Mouse (Mus musculus) forebrain, embryonic 11.5 days (tissue): ENCODE results near the gene Htr3b. TPM values are rescaled to one million over a fixed set of nuclear protein-coding genes. Genes with fewer than 3 reads are reported as not detected.

Experiments
- ATAC-seq: fragments of 200-750 bp; cut with Nextera tagmentation; replicated peaks from 2 replicates; pipeline ENCODE4 v1.8.0; 2017; ENCODE audit warnings: moderate TSS enrichment; ENCODE audit not compliant: low FRiP score
- DNase-seq: peaks from one replicate; pipeline ENCODE4 v3.0.0-alpha.2; 2017; ENCODE audit warnings: low spot score
- H3K27ac ChIP-seq: fragments of 300-500 bp; sonication (generic); 2 replicates; pipeline ENCODE4 v1.5.1; 2014; ENCODE audit warnings: low read depth, low read length
- H3K27me3 ChIP-seq: fragments of 300-500 bp; sonication (generic); 2 replicates; pipeline ENCODE4 v1.6.1; 2014; ENCODE audit warnings: mild to moderate bottlenecking, low read length, mixed read lengths; ENCODE audit not compliant: control insufficient read depth, insufficient read depth
- H3K36me3 ChIP-seq: fragments of 300-500 bp; sonication (generic); 2 replicates; pipeline ENCODE4 v1.6.1; 2014; ENCODE audit warnings: mild to moderate bottlenecking, low read length, moderate library complexity, mixed read lengths; ENCODE audit not compliant: control insufficient read depth, insufficient read depth
- H3K4me1 ChIP-seq: fragments of 300-500 bp; sonication (generic); replicated peaks from 2 replicates; pipeline ENCODE4 v1.6.1; 2014; ENCODE audit warnings: low read length, mixed read lengths; ENCODE audit not compliant: control insufficient read depth, insufficient read depth
- H3K4me2 ChIP-seq: fragments of 300-500 bp; sonication (generic); 2 replicates; pipeline ENCODE4 v1.6.1; 2014; ENCODE audit warnings: low read depth, mild to moderate bottlenecking, low read length, moderate library complexity, mixed read lengths; ENCODE audit not compliant: severe bottlenecking
- H3K4me3 ChIP-seq: fragments of 300-500 bp; sonication (generic); 2 replicates; pipeline ENCODE4 v1.5.1; 2014; ENCODE audit warnings: low read depth, low read length
- H3K9ac ChIP-seq: fragments of 300-500 bp; sonication (generic); 2 replicates; pipeline ENCODE4 v1.6.1; 2014; ENCODE audit warnings: low read length
- H3K9me3 ChIP-seq: fragments of 300-500 bp; sonication (generic); 2 replicates; pipeline ENCODE4 v1.6.1; 2016; ENCODE audit warnings: low read length, mixed read lengths; ENCODE audit not compliant: control insufficient read depth
- WGBS: fragments of 180-500 bp; shearing (Covaris S2); extraction: QIAGEN DNeasy Blood & Tissue Kit; methylation state at CpG from one replicate; pipeline ENCODE4 v1.1.7; 2014; 5-methylcytosine and 5-hydroxymethylcytosine counted together
- polyA plus RNA-seq: library from polyadenylated mRNA; unstranded; fragments of >200 nt; fragmentation: Nextera tagmentation; extraction: Ambion mirVana; gene quantifications from 2 replicates; pipeline ENCODE4 v1.2.1, GENCODE M21; 2014

The Htr3b gene
- polyA plus RNA-seq, 1 experiment from 2014 or later = 0.25 TPM

DNA sequence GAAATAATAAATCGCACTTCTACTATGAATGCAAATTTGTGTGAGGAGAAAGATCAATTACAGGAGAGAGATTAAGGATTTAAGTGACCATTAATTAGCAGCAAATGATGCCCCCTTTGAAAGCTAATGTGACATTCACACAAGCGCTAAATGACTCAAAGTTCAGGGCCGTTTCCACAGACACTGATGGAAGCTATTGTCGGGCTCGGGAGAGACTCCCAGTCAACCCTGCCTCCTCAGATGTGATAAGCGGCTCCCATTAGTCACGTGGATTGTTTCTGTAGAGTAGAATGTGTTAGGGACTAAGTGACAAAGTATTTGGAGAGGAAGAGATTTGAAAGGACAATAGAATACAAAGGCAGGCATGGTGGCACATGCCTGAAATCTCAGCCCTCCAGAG, 2.7 kb downstream of the Htr3b start:
- H3K27ac ChIP-seq = no peak overlapping the region
- no peaks in the 10 kb centered on the region for H3K36me3 ChIP-seq
- DNase-seq (no peak), ATAC-seq (no peak)
- H3K9me3 ChIP-seq = no peaks in the 10 kb centered on the region
- H3K4me3 ChIP-seq = no peak overlapping the region
- 29% methylated on average over 7 of the region's 7 CpGs for WGBS
- H3K27me3 ChIP-seq = no peaks in the 10 kb centered on the region; the same call in 1 of the 2 replicates
- H3K4me1 ChIP-seq = no peaks in the 10 kb centered on the region; the same call in 1 of the 2 replicates
- H3K4me2 ChIP-seq = no peak overlapping the region
- H3K9ac ChIP-seq = no peak overlapping the region

DNA sequence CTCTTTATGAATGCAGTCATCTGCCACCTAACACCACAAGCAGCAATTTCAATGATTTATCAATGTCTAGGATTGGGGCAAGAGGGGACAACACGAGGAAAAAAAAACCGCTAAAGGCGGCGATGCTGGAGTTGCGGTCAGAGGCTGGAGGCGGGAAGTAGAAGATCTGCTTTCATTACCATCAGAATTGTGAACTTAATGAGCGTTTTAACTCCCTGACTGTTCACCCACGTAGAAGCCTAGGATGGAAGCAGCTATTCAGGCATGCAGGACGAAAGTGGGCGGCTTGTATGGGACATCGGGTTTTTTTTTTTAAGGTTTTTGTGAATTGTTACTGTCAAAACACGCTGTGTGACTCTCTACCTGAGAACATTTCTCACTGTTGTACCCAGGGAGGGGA, 3.5 kb downstream of the Htr3b start:
- H3K27ac ChIP-seq = no peak overlapping the region
- H3K9me3 ChIP-seq = no peaks in the 10 kb centered on the region
- 0 out of 2 replicates have a peak overlapping the region, but pooled peaks have one; percentile 10 for H3K9ac ChIP-seq
- H3K4me1 ChIP-seq = no peaks in the 10 kb centered on the region; the same call in 1 of the 2 replicates
- no peaks in the 10 kb centered on the region for H3K36me3 ChIP-seq
- H3K4me2 ChIP-seq = 0 out of 2 replicates have a peak overlapping the region, but pooled peaks have one; percentile 5
- DNase-seq (no peak), ATAC-seq (no peak)
- no peak overlapping the region for H3K4me3 ChIP-seq
- no peaks in the 10 kb centered on the region; the same call in 1 of the 2 replicates for H3K27me3 ChIP-seq
- WGBS = 24% methylated on average over 12 of the region's 12 CpGs

DNA sequence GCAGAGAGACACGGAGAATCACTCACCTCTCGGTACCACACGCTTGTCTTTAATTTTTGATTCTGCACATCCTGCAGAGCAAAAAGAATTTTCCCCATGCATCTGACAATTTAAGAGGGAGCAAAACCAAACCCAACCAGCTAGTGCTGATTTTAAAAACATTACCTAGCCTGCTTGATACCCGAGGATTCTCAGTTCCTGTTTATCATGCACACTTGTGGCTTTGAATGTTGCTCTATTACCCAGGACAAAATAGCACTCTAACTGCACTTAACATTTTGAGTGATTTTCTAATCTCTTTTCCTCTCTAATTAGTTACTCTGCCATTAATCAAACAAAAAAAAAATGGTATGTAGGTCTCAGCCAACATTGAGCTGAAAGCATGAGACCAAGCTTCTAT, 17.2 kb downstream of the Htr3b start:
- H3K27me3 ChIP-seq = no peaks in the 10 kb centered on the region
- WGBS = 86% methylated on average over 4 of the region's 4 CpGs
- ATAC-seq = no peak
- no peak overlapping the region for H3K4me2 ChIP-seq
- no peak overlapping the region for H3K4me3 ChIP-seq
- DNase-seq = no peak
- H3K9me3 ChIP-seq = no peaks in the 10 kb centered on the region
- no peak overlapping the region for H3K27ac ChIP-seq
- no peaks in the 10 kb centered on the region for H3K4me1 ChIP-seq
- no peak overlapping the region for H3K9ac ChIP-seq
- H3K36me3 ChIP-seq = no peaks in the 10 kb centered on the region

DNA sequence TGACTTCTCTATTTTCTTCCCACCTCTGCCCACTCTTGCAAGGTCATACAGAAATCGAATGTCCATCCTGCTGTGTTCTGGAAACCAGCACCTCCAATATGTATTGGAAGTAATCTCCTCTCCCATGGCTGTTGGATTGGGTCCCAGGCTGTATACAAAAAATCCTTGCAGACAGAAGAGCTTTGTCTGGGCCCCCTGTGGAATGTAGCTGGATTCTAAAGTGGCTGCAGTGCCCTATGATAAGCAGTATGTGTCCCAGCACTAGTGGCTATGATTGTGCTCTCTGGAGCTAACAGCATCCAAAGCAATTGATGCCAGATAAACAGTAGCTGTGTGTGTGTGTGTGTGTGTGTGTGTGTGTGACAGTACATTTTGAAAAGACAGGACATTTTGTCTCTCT, 22.4 kb downstream of the Htr3b start:
- H3K9ac ChIP-seq = no peak overlapping the region
- H3K4me2 ChIP-seq = no peak overlapping the region
- WGBS = 90% methylated on average over 1 of the region's 1 CpGs
- no peak overlapping the region for H3K4me3 ChIP-seq
- H3K36me3 ChIP-seq = no peaks in the 10 kb centered on the region
- H3K27me3 ChIP-seq = no peaks in the 10 kb centered on the region
- no peak for ATAC-seq
- no peaks in the 10 kb centered on the region for H3K4me1 ChIP-seq
- no peak overlapping the region for H3K27ac ChIP-seq
- DNase-seq = no peak
- no peaks in the 10 kb centered on the region for H3K9me3 ChIP-seq

DNA sequence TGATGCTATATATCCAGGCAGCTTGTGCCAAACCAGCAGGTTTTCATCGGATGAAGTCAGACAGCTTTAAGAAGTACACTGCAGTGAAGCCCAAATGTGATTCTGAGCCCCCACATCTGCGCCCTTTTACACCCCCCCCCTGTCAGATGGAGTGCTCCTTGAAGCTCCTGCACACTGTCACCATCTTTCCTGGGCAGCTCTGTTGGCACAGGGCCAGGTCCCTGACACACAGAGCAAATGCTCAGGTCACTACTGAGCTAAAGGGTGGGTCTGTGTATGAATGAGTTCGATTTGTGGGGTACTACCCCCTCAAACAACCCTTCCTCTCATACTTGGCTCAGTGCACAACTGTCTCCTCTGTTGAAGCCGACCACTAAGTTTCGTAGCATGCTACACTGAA, 35.4 kb downstream of the Htr3b start:
- Histone ChIP-seq H3K4me3 (no peak overlapping the region), H3K9me3 (no peaks in the 10 kb centered on the region), H3K36me3 (no peaks in the 10 kb centered on the region), H3K27ac (no peak overlapping the region), H3K4me1 (no peaks in the 10 kb centered on the region), H3K4me2 (no peak overlapping the region), H3K9ac (no peak overlapping the region), H3K27me3 (no peaks in the 10 kb centered on the region)
- ATAC-seq (no peak), DNase-seq (no peak)
- 89% methylated on average over 5 of the region's 5 CpGs for WGBS

DNA sequence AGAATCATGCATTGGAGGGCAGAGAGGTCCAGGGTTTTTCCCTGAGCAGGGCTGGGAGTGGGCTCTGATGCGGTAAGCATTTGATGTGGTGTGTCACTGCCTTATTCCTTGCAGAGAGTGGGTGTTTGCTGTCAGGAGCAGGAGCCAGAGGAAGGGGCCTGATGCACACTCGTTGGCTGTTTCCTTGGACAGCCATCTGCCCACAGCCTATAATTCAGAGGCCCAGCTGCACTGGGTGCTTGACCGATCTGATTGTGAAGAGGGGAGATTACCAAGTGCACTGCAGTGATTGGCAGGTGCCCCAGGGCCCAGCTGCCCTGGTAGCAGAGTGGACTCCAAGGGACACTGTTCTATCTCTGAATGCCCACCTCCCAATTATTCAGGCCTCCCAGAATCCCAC, 36.0 kb downstream of the Htr3b start:
- no peak overlapping the region for H3K4me3 ChIP-seq
- 58% methylated on average over 3 of the region's 3 CpGs for whole genome bisulfite sequencing
- ATAC-seq = no peak
- H3K4me2 ChIP-seq = no peak overlapping the region
- DNase-seq = no peak
- H3K9me3 ChIP-seq = no peaks in the 10 kb centered on the region
- no peak overlapping the region for H3K27ac ChIP-seq
- no peaks in the 10 kb centered on the region for H3K4me1 ChIP-seq
- no peaks in the 10 kb centered on the region for H3K27me3 ChIP-seq
- no peak overlapping the region for H3K9ac ChIP-seq
- H3K36me3 ChIP-seq = no peaks in the 10 kb centered on the region

DNA sequence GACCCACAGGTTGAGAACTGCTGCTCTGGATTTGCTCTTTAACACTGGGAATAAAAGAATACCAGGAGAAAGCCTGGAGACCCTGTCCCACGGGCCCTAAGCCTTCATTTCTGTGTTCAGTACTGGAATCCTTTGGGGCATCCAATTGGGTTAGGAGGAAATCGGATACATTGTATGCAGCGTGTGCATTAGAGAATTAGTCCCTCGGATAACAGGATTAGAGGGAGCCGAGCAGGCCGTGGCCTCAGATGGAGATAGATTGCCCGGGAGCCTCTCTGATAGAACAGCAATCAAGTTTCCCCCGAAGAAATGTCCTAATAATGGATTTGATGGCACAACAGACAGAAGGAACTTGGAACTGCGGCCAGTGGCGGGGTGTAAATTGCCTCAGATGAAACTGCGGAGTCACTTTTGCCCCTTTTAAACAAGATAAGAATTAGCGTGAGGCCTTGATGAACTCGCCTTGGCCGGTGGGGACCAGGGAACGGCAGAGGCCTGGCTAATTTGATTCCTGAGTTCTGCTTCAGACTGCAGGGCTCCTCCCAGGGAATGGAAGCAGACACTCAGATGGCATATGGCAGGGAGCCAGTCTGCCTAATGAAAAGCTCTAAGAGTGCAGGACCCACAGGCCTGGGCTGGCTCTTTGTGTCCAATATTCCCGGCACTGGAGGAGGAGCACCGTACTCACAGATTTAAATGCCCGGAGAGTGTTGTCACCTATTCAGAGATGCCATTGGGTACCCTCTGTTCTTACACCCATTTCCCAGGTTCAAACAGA, 48.6 kb downstream of the Htr3b start:
- Histone ChIP-seq H3K9ac (no peak overlapping the region), H3K4me1 (no peaks in the 10 kb centered on the region), H3K4me3 (no peak overlapping the region), H3K4me2 (no peak overlapping the region), H3K27me3 (no peaks in the 10 kb centered on the region), H3K27ac (no peak overlapping the region), H3K36me3 (no peaks in the 10 kb centered on the region), H3K9me3 (no peaks in the 10 kb centered on the region)
- no peak for ATAC-seq
- WGBS = 67% methylated on average over 18 of the region's 18 CpGs
- no peak for DNase-seq

DNA sequence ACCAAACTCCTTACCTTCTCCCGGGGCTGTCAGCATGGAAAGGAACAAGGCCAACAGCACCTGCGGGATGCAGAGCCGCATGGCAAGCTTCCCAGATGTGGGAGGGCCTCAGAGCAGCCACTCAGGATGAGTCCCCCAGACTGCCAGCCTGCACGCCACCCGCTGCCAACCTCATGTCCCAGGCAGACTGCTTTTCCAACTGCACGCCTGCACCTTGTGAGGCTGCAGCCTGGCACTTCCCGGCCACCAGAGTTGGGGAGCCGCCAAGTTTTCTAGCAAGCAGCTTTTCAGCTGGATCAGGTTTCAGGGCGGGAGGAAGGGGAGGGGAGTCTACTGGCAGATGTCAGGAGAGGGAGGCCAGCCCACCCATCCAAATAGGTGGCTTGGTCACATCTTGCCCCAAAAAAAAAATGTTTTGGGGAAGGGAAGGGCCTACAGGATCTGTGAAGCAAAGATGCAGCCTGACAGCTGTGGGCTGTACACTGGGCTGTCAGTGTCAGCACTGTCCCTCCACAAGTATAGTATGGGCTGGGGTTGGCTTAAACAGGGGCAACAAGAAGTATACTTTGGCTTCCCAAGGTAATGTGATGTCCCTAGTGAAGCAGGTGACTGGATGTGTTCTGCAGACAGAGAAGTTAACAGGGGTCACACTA, 53.8 kb downstream of the Htr3b start, which contains the start of gene Htr3a:
Gene Htr3a (minus strand): TSS at position 215 of the 653 bp plus-strand sequence.
- no peak within 1 kb of the TSS for H3K27ac ChIP-seq
- H3K4me3 ChIP-seq = no peak within 1 kb of the TSS
- no peaks in the 10 kb centered on the region for H3K27me3 ChIP-seq
- H3K9ac ChIP-seq = no peak within 1 kb of the TSS
- peak; percentile 55; the same call in 1 of the 2 replicates for ATAC-seq
- 6% methylated on average over 9 of the region's 9 CpGs for whole genome bisulfite sequencing
- DNase-seq = peak; percentile 75
- no peaks in the 10 kb centered on the region for H3K9me3 ChIP-seq
- no peaks in the 10 kb centered on the region for H3K36me3 ChIP-seq
- peaks cover 4% of the 10 kb centered on the region; the same call in 1 of the 2 replicates for H3K4me1 ChIP-seq
- H3K4me2 ChIP-seq = peak within 1 kb of the TSS; percentile 25; the same call in 1 of the 2 replicates
